Mouse (Mus musculus): Measurements from ENCODE around the gene Ctnnd2.

The Ctnnd2 gene

DNA sequence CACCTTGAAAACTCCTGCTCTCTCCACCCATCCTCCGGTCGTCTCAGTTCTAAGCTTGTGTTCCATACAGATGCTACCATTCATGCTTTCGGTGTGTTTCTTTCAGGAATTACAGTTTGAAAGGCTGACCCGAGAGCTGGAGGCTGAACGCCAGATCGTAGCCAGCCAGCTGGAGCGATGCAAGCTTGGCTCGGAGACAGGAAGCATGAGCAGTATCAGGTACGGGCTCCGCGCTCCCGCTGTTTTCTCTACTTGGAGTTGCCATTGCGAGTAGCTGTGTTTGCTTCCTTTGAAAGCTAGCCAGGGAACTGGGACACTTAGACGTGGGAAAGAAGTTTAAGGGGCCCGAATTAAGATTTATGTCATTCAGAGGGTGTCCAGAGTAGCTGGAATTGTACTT lies 308.3 kb downstream of the Ctnnd2 start:
- no peak for DNase-seq (ENCODE audit: extremely low spot score, low read depth, low spot score)

DNA sequence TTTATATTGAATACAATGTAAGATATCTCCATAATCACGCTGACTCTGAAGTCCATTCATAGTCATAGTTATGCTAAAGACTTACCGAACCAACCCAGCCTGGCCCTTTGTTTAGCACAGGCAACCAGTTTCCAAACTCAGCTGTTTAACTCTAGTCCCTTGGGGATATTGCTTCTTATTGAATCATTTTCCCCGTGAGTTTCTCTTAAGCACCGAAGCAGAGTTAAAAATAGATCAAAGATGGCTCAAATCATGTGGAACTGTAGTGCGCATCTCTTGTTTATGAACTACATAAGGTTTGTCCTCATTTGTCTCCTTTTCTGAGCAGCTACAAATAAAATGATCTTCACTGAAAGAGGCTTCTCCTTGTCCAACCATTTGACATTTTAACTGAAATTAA lies 334.1 kb downstream of the Ctnnd2 start:
- DNase-seq (ENCODE audit: extremely low spot score, low read depth, low spot score): no peak

DNA sequence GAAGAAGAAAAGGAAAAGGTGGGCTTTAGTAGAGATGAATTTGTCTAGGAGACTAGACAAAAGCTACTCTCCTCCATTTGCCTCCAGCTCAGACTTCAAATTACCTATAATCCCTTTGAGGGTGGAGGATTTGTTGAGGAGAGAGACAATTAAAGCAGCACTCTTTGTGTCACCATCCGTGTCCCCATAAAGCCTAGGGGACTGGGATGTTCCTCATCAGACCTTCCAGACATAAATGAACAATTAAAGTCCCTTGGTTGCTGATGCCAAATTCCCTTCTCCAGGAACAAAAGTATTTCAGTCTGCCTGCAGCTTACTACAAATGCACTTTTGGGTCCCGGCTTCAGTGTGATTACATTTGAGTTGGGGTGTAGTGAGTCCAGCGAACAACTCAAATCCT lies 340.1 kb downstream of the Ctnnd2 start:
- no peak for DNase-seq (ENCODE audit: extremely low spot score, low read depth, low spot score)

DNA sequence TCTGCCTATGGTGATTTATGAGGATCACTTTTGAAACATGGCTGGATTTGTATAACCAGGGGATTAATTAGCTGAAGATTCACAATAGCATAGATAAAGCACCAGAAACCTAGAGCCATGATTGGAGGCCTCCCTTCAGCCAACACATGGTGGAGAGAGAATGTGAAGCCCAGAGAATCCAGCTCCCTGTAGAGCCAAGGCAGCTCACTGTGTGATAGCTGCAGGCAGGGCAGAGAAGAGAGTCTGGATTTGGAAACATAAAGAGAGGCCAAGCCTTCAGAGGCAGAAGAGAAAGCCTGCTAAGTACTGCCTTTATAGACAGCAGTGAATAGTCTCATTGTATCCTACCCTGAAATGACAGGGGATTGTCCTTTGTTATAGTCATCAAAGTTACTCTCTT lies 340.7 kb downstream of the Ctnnd2 start:
- DNase-seq (ENCODE audit: extremely low spot score, low read depth, low spot score): no peak

DNA sequence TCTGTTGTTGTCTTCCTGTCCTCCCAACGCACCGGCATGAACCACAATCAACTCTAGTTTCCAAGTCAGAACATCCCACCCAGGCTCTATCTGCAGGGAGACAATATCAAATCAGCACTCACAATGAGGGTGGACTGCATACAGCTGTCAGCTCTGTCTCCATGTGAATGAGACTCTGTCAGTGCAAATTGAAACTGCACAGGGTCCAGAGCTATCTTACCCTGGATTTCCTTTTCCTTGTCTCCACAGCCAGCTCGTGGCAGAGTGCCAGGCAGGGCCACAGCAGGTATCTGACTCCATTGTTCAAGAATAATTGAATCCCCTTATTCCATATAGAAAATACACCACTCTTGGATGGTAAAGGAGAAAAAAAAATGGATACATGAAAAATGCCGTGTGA lies 343.0 kb downstream of the Ctnnd2 start:
- DNase-seq (ENCODE audit: extremely low spot score, low read depth, low spot score): no peak

DNA sequence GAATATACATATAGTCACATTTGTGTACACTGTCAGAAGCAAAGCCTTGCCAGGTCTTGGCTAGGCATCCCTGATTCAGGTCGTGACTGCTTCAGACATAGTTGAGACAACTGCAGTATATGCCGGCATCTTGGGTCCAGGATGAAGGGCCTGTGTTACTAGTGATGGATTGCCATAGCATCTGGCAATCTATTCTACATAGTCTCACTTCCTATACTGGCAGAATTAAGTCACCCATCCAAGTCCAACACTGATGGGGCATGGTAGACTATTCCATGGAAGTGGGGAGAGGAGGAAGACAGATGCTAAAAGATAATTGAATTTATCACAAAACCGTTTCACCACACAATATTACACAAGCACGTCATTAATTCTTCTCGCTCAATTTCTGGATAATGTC lies 369.1 kb downstream of the Ctnnd2 start:
- no peak for DNase-seq (ENCODE audit: extremely low spot score, low read depth, low spot score)

GRCm38 (mm10) chr15:30548263-30548662 lies 375.9 kb downstream of the Ctnnd2 start:
- no peak for DNase-seq (ENCODE audit: extremely low spot score, low read depth, low spot score)

DNA sequence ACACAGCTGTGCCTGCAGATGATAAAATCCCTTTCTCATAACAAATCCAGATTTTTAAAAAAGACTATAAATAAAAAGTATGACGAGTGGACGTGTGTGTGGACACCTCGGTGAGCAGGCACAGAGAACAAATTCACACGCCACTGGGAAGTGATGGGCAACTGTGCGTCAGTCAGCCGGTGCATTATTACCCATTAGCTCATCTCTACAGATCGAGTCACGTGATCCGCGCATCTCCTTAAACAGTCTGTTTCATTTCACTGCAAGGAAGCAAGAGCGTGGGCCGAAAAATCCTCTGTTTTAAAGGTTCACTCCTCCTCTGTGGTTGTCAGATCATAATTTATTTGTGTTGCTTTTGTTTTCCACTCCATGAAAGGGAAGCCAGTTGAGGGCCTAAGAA lies 378.6 kb downstream of the Ctnnd2 start:
- no peak for DNase-seq (ENCODE audit: extremely low spot score, low read depth, low spot score)

- DNase-seq (ENCODE audit: extremely low spot score, low read depth, low spot score): no peak
Measured at GRCm38 (mm10) chr15:30553910-30554406, 381.6 kb downstream of the Ctnnd2 start.

- no peak for DNase-seq (ENCODE audit: extremely low spot score, low read depth, low spot score)
Measured at GRCm38 (mm10) chr15:30555787-30556186, 383.4 kb downstream of the Ctnnd2 start.

GRCm38 (mm10) chr15:30562375-30562774 lies 390.0 kb downstream of the Ctnnd2 start:
- DNase-seq (ENCODE audit: extremely low spot score, low read depth, low spot score): no peak

GRCm38 (mm10) chr15:30564594-30564993 lies 392.2 kb downstream of the Ctnnd2 start:
- no peak for DNase-seq (ENCODE audit: extremely low spot score, low read depth, low spot score)

DNA sequence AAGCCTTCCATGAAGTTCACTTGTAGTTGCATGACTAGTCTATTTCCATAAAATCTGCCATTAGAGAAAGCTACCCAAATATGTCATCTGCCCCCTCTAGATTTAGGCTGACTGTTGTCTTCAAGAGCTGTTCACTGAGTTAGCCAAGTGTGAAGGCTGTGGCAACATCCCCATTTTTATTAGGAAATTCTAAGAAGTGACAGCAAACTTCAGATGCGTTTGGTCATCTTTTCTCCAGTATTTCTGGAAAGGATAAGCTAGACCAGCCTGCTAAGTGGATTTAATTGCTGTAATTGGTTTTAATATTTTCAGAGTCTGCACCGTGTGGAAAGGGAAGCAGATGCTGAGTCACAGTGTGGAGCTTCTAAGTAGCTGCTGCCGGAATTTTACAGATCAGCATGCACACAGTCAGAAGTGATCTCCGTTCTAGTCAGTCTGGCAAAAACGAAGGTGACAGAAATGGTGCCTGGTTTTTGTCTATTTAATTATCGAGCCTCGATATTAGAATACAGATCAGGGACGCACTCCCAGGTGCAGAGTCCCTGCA lies 397.9 kb downstream of the Ctnnd2 start:
- DNase-seq (ENCODE audit: extremely low spot score, low read depth, low spot score): no peak

DNA sequence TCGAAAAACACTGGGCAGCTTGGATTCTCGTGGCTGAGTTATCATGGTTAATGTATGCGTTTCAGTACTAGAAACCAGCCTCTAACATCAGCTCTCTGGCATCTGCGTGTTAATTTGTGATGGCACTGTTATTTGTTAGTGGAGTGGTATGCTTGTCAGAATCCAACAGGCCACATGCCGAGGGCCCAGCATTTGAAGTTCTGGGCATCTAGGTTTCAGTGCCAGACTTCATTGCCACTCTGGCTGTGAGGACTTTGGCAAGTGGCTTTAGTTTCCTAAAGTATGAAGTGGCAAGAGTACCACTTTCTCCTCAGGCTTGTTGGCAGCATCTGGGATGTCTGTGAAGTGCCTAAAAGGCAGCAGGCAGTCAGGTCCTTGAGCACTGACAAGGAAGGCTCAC lies 415.1 kb downstream of the Ctnnd2 start:
- DNase-seq (ENCODE audit: extremely low spot score, low read depth, low spot score): no peak

DNA sequence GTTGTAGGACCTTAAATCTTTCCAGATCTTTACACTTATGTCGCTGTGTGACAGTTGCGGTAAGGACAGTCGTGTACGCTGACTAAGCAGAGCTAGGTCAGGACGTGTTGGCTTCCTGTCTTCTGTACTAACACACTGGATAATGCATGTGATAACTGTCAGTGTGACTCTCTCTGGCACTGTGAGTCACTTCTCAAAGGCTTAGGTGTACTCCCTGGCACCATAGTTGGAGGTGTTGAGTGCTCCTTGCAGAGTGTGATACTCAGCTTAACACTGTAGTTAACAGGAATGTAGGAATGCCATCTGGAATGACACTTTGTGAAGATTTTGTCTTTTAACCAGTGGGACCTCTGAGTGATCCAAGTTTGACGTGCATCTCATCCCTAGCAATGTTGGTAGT lies 418.5 kb downstream of the Ctnnd2 start:
- DNase-seq (ENCODE audit: extremely low spot score, low read depth, low spot score): no peak

DNA sequence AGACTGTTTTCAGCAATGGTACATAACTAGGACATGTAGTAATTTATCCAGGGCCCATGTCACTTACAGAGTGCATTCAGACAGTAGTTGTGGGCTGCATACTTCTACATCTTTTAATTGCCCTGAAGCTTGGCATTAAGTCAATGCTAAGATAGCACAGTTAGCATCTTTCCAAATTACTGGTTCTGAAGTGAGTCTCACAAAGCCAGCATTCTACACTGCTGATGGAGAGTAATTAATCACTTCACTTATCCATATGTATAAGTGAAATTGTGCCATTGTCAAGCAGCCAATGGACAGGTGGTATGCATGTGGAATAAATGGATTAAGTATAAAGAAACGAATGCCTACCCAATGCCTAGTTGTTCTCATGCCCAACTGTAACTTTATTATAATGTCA lies 423.1 kb downstream of the Ctnnd2 start:
- no peak for DNase-seq (ENCODE audit: extremely low spot score, low read depth, low spot score)

DNA sequence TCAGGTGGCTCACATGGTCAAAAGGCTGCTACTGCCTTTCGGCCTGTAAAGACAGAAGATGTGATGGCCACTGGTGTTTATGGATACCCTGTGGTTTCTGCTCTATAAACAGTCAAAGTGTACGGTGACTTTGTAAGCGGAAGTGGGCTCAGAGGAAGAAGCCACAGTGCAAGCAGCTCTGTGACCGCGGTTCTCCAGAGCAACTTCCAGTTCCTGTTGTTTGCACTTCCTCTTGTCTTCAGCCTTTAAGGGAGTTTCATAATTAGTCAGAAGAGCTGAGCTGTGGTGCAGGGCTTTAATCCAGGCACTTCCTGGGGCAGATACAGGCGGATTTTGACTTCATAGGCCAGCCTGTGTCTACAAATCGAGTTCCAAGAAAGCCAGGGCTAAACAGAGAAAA lies 438.2 kb downstream of the Ctnnd2 start:
- DNase-seq (ENCODE audit: extremely low spot score, low read depth, low spot score): no peak

DNA sequence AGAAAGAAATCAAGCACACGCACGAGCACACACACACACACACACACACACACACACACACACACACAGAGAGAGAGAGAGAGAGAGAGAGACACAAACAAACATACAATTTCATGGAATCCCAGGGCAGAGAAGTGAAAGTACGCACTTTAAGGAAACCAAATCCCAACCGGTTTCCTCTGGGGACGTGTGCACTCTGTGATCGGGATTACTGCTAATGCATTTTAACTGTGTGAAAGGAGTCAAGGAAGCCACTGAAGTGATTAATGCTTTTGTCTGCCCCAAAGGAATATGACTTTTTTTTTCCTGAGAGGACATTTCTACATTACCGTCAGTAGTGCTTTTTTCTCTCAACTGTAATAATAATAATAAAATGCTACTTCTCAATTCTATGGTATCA lies 443.1 kb downstream of the Ctnnd2 start:
- no peak for DNase-seq (ENCODE audit: extremely low spot score, low read depth, low spot score)

DNA sequence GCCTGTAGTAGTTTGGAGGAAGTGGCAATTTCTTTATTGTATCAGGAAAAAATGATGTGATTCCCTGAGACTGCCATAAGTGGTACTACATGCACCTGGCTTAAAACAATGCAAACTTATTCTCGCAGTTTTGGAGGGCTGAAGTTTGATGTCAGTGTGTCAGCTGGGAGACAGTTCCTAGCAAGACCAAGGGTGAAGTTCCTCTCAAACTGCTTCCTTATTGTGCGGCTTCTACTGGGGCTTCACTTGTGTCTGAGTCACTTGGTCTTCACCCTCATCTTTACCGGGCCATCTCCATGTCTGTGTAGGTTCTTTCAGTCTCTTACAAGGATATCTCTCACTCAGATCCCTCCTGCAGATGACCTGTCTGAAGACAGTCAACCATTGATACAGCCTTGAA lies 444.5 kb downstream of the Ctnnd2 start:
- DNase-seq (ENCODE audit: extremely low spot score, low read depth, low spot score): no peak

DNA sequence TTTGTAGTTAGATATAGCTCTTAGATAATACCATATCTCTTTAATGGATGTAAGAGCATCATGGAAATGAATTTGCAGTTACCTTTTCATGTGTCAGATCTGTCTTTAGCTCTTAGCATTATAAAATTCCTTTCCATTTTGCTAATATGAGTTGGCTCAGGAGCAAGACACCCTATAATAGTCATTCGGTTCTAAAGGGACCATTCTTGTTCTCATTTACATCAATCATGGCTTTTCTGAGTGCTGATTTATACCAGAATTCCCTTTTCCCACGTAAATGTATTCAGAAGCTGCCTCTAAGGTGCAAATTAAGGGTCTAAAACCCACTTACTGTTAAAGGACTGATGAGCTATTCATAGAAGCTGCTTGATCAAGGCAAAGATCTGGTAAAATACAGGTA lies 445.5 kb downstream of the Ctnnd2 start:
- DNase-seq (ENCODE audit: extremely low spot score, low read depth, low spot score): no peak

DNA sequence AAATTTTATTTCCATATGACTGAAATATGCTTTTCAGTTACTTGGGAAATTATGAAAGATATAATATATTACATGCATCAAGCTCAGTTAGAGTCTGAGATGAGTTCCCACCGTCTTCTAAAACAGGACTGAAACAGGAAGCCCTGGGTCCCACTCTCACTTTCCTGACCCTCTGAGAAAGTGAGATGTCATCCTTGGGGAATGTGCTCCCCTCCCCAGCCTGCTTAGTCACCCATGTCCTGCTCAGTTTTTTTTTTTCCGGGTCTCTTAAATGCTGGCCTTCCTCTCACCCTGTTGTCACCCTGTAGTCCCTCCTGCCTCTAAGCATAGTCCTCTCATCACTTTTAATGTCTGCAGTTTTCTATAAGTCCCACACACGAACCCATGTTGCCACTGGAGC lies 456.1 kb downstream of the Ctnnd2 start:
- DNase-seq (ENCODE audit: extremely low spot score, low read depth, low spot score): no peak

GRCm38 (mm10) chr15:30632113-30632735 lies 459.8 kb downstream of the Ctnnd2 start:
- DNase-seq (ENCODE audit: extremely low spot score, low read depth, low spot score): no peak

DNA sequence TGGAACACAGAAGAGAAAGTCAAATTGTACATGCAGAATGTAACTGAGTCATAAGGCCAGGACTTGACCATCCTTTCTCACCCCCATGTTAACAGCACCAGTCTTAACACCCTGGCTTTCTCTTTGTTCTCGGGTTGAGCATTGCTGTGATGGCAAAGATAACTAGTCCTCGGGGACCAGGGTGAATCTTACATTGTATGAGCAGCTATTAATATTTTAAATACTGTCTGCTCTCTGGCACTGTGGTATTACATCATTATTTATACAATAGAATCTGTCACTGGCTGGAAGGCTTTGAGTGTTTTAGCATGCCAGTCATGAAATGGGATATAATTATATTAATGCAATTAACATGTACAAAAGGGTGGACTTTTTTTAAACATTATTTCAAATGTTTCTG lies 461.5 kb downstream of the Ctnnd2 start:
- no peak for DNase-seq (ENCODE audit: extremely low spot score, low read depth, low spot score)

Data from hindlimb bud, embryonic 11.5 days (tissue).